Mouse (Mus musculus) left cerebral cortex, postnatal 25 days (tissue): ENCODE data around the gene Ugdh. TPM values are rescaled to one million over a fixed set of nuclear protein-coding genes. Genes with fewer than 3 reads are reported as not detected.
"Not testable (repeated sequence)": the region's sequence is repeated elsewhere in the genome, so short reads cannot be mapped to it uniquely, and the experiment has no call there.

Source experiments
- DNase-seq, 2 experiments: peaks; one replicate each; pipeline ENCODE4 v3.0.0; 2022; ENCODE audit warnings: low spot score in 2 of 2, mixed read lengths in 1 of 2
- intact Hi-C: fragments of 180-260 bp; cut with DNase I; formaldehyde crosslinking; loops from one replicate; pipeline ENCODE4 v1.15.1; 2025
- total RNA-seq, 2 experiments: library from RNA; stranded (reverse); gene quantifications; 2 replicates each; pipeline ENCODE4 v1.2.3; 2021

The Ugdh gene
- 10 to 100 TPM; 23.9 to 29.7 TPM for total RNA-seq

GRCm38 (mm10) chr5:65435806-65436561, at the start of gene Ugdh:
TSS of gene Ugdh (minus strand) at chr5:65435949.
- DNase-seq = peak; percentile 95 to 98
- intact Hi-C loops = loop anchor here (2.0 to 5.0 kb wide), 2 partner anchors 56 to 101 kb away; partner anchors contain the start of genes Gm43552, Smim14 and Ube2k

GRCm38 (mm10) chr5:65482996-65483395, 47.2 kb upstream of the Ugdh start:
- intact Hi-C loops = no loop called here
- DNase-seq = no peak

DNA sequence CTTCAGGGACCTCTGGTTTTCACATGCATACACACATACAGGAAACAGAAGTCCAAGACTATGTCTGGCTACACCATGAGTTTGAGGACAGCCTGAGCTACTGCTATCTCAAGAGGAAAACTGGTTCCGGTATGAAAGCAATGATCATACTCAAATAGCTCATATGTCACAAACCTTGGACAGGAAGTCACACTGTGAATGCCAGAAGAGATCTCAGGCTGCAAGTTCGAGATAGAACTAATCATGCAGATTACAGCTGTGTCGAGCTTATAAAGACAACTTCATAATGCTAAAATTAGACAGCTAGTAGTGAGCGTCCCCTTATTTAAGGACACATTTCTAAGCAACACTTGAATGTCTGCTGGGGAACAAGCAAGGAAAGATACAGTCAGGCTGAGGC, 44.8 kb upstream of the Ugdh start:
- no peak for DNase-seq
- intact Hi-C loops = no loop called here

DNA sequence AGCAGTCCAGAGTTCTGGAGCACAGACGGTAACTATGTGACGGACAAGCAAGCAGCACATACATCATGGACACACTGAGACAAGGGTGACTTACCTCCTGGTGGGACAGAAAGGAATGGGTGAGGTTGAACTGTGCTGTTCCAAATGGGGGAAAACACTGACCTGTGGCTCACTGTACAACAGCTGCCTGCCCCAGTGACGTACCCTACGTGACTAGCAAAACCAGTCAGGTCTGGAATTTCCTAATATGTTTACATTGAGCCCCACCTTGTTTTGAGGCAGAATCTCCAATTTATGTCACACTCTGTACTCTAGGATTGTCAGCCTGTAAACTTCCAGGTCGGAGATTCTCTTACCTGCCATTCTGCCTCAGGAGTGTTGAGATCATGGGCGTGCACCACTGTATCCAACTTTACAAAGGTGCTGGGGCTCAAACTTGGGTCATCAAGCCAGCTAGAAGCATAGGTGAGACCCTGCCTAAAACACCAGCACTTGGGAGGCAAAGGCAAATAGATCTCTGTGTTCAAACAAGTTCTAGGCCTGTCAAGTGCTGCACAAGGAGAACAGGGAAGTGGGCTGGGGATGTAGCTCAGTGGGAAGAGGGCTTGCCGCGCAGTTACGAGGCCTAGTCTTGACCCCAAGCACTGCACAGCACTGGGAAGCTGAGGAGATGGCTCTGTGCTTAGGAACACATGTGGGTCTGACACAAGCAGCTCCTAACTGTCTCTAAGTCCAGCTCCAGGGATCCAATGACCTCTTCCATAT, 44.1 kb upstream of the Ugdh start:
- DNase-seq = no peak
- intact Hi-C loops = no loop called here

DNA sequence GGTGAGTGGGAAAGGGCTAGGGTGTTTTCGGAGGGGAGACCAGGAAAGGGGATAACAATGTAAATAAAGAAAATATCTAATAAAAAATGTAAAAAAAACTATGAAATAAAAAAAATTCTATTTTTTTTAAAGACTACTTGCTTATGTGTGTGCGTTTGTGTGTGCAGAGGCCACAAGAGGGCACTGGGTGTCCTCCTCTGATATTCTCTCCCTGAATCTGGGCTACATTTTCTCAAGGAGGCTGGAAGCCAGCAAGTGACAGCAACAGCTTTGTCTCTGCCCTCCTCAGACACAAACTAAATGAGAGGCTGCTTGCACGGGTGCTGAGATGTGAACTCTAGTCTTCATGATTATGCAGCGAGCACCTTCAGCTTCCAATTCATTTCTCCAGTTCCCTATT, 42.5 kb upstream of the Ugdh start:
- no peak for DNase-seq
- intact Hi-C loops = no loop called here

GRCm38 (mm10) chr5:65476739-65477138, 41.0 kb upstream of the Ugdh start:
- intact Hi-C loops, DNase-seq: not testable (repeated sequence)

DNA sequence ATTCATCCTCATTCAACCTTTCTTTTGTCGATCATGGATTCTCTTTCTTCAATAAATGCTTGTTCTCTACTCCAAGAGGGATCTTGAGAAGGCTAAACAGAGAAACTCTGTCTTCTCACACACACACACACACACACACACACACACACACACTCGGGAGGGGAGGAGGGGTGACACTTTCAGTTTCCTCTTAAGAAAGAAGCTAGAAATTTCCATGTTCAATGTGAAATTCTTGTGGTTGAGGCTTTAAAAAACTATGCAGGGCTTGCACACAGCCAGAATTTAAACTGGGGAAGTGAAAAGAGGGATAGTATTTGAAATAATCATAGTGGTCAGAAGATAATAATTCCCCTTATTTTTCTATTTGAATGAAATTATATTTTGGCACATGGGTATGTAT, 40.1 kb upstream of the Ugdh start:
- no peak for DNase-seq
- intact Hi-C loops = loop anchor here (2.0 kb wide), 1 partner anchor 17 kb away; the partner anchor contains the start of gene Gm43552

GRCm38 (mm10) chr5:65469766-65470165, 34.0 kb upstream of the Ugdh start:
- peak; percentile 25 to 91 for DNase-seq
- intact Hi-C loops = no loop called here

- no peak for DNase-seq
- intact Hi-C loops = no loop called here
Measured at GRCm38 (mm10) chr5:65466911-65467310, 31.2 kb upstream of the Ugdh start.

- intact Hi-C loops = no loop called here
- DNase-seq = no peak
Measured at GRCm38 (mm10) chr5:65460361-65460760, 24.6 kb upstream of the Ugdh start.

DNA sequence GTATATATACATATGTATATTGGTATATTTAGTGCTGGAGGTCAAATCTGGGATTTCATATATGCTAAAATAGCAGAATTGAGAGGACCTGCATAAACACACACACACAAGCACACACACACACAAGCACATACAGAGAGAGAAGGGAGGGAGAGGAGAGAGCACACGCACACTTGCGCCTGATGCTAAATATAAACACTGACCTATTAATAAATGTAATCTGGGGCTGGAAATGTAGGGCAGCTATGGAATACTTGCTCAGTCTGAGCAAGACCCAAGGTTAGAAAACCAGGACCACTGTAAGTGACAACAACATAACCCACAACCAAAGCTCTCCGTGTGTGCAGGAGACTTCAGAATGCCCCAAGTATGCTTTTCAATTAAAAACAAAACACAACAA, 23.7 kb upstream of the Ugdh start:
- intact Hi-C loops = no loop called here
- no peak for DNase-seq

- intact Hi-C loops = no loop called here
- no peak for DNase-seq
Measured at GRCm38 (mm10) chr5:65457846-65458245, 22.1 kb upstream of the Ugdh start.

DNA sequence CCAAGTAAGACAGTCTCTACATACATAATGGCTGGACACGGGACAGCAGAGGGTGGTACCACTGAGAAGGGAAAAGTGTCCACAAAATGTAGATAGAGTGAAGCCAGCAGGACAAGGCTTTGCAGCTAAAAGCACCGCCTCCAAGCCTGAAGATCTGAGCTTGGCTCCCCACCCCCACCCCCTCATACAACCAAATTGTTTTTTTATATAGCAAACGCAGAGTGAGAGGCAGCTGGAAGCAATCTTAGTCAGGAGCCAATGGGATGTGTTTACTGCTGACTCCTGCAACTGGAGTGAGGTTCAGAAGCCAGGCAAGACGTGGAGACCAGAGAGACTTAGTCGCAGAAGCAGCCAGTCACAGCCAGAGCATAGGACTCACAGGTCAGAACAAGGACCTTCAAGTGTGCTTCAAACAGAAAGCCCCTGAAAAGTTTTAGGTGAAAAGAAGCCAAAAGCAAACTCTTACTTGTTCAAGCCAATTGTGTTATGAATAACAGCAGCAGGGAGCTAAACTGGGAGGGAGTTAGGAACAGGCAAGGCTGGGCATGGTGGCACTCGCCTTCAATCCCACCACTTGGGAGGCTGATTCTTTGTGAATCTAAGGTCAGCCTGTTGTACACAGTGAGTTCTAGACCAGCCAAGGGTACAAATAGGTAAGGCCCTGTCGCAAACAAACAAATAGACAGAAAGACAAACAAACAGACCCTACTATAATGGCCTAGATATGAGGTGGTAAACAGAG, 21.5 kb upstream of the Ugdh start:
- intact Hi-C loops = no loop called here
- DNase-seq = no peak

GRCm38 (mm10) chr5:65454771-65455170, 19.0 kb upstream of the Ugdh start:
- DNase-seq = no peak
- intact Hi-C loops = no loop called here

- no peak for DNase-seq
- intact Hi-C loops = no loop called here
Measured at GRCm38 (mm10) chr5:65448941-65449340, 13.2 kb upstream of the Ugdh start.

- no peak for DNase-seq
- intact Hi-C loops = no loop called here
Measured at GRCm38 (mm10) chr5:65447826-65448225, 12.1 kb upstream of the Ugdh start.

DNA sequence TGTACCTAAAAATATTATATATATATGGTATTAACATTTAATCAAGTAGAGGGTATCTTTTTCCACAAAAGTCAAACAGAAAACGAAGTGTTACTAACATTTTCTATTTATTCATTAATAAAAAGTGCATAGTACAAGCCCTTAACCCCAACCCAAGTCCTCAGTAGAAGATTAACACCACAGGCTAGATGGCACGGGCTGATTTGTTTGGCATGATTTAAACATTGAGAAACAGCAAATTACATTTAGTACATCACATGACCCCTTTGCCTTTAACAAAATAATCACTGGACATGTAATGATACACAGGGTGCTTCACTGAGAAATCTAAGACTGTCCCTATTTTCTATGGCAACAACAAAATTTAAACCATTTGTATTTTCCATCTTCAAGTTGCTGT, 11.0 kb upstream of the Ugdh start:
- intact Hi-C loops = no loop called here
- no peak for DNase-seq

- no peak for DNase-seq
- intact Hi-C loops = no loop called here
Measured at GRCm38 (mm10) chr5:65444981-65445380, 9.2 kb upstream of the Ugdh start.

DNA sequence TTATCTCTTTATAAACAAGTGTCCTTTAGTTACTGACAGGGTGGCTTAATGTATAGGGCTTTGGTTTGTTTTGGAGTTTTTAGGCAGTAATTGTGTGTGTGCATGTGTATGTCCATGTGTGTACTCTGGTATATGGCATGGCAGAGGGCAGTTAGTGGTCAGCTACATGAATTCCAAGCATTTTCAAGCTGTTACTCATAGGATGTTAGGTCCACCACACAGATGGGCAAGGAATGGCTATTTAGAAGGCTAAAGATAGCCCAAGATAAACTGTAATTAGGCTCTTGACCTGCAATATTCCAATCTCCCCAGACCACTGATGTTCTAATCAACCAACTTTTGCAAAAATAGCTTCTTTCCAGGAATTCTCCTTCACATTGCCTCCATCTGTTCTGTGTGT, 2.3 kb upstream of the Ugdh start:
- DNase-seq = no peak
- intact Hi-C loops = loop anchor here (5.0 kb wide), 1 partner anchor 54 kb away; the partner anchor contains the start of gene Gm43552

DNA sequence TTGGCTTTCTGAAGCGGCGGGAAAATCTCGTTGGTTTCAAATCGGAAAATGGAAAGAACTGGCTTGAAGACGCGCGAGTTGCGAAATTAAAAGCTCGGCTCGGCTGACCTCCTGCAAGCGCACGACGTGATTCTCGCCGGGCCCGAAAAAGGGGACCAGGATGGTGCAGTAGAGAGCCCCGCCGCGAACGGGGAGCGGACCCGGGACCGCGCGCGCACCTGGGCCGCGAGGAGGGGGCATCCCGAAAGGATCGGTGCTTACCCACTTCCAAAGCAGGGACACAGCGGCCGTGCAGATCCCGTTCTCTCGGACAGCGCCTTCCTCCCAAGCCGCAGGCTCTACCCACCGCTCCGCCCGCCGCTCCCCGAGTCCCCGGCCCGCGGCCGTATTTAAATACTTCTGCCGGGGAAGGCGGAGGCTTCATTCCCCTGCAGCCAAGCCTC, 365 bp downstream of the Ugdh start:
- intact Hi-C loops = loop anchor here (2.0 to 5.0 kb wide), 2 partner anchors 57 to 101 kb away; partner anchors contain the start of genes Gm43552, Smim14 and Ube2k
- no peak for DNase-seq
